Mouse (Mus musculus): Measurements from ENCODE around the gene Galnt10.

Galnt10 gene

DNA sequence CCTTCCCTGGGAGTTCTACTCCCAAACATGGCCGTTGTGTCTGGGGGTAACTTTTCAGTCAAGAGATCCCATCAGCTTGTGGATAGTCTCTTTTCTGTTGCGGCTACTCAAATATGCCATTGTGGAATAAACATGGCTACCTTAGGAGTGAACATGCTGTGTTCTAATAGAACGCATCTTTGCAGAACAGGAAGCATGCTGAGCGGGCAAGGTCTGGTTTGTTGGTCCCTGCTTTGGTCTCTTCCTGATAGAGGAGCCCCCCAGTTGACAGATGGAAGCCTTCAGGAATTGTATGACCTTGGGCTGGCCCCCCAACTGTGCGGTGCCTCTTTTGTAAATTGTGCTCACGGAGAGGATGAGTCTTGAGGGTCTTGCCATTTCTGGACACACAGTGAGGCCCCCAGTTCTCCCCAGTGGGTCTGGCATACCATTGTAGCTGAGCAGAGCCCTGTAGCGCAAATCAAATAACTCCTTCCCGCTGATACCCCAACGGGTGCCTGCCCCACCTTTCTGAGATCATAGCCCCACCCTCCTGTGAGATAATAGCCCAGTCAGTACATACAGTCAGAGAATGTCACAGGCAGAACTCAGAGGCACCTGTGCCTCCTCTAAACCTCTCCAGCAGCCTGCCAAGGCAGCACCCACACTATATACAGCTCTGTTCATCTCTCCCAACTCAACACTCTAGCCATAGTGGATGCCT lies 12.3 kb downstream of the Galnt10 start:
- no peak for DNase-seq (ENCODE audit: inconsistent age in 2 of 2, low spot score in 1 of 2)

GRCm38 (mm10) chr11:57658214-57658613 lies 13.0 kb downstream of the Galnt10 start:
- no peak for DNase-seq (ENCODE audit: inconsistent age in 2 of 2, low spot score in 1 of 2)

GRCm38 (mm10) chr11:57658751-57659150 lies 13.5 kb downstream of the Galnt10 start:
- no peak for DNase-seq (ENCODE audit: inconsistent age in 2 of 2, low spot score in 1 of 2)

- DNase-seq (ENCODE audit: inconsistent age in 2 of 2, low spot score in 1 of 2), result no peak
These were observed 14.9 kb downstream of the Galnt10 start for GRCm38 (mm10) chr11:57660156-57660555.

GRCm38 (mm10) chr11:57660814-57661213 lies 15.6 kb downstream of the Galnt10 start:
- peak in 1 of 2 experiments; percentile 53 for DNase-seq (ENCODE audit: inconsistent age in 2 of 2, low spot score in 1 of 2)

GRCm38 (mm10) chr11:57661492-57662229 lies 16.4 kb downstream of the Galnt10 start:
- DNase-seq (ENCODE audit: inconsistent age in 2 of 2, low spot score in 1 of 2), result no peak

DNA sequence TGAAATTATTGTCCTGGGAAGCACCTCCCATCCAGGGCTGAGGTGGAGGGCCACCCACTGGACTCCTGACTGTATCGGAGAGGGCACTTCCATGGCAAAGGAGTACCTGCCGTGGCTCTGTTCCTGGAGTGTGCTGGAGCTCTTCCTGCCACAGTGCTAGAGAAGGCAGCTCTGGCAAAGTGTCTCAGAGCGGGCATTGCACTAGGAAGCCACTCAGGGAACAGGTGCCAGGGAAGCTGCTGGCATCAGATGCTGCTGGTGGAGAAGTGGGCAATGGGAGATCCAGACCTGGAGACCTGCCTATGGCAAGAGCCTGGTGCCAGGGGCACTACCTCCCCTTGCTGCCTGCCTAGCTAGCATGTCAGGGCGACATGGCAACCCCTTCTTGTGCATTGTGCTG lies 17.0 kb downstream of the Galnt10 start:
- DNase-seq (ENCODE audit: inconsistent age in 2 of 2, low spot score in 1 of 2), result no peak

DNA sequence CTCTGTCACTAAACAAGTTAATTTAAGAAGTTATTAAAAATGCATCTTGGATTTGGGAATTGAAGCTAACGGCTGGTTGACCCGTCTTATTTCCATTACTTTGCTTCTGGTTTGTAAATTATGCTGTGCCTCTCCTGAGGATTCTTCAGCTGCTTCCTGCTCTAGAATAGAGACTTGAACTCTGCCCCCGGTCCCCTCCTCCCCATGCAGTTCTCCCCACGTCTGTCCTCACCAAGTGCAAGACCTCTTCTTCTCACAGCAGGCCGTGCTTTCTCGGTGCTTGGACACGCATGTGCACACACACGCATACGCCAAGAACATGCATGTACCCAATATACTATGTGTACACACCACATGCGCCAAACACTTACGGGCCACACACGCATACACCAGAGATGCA lies 18.0 kb downstream of the Galnt10 start:
- DNase-seq (ENCODE audit: inconsistent age in 2 of 2, low spot score in 1 of 2), result no peak

DNA sequence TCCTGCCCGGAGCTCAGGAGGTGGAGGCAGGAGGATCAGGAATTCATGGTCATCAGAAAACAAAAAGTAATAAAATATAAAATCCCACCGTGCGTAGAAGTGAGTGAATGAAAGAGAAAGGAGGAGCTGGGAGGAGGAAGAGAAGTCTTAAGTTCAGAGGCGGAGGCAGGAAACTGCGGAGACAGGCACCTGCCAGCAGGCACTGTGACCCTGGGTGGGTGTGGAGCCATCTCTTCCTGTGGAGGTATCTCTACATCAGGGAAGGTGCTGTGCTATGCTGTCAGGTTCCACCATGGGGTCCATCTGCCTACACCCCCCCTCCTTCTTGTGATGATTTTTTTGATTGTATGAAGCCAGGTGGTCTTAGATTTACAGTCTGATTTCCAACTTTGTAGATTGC lies 19.5 kb downstream of the Galnt10 start:
- DNase-seq (ENCODE audit: inconsistent age in 2 of 2, low spot score in 1 of 2), result no peak

- no peak for DNase-seq (ENCODE audit: inconsistent age in 2 of 2, low spot score in 1 of 2)
These were observed 23.0 kb downstream of the Galnt10 start for GRCm38 (mm10) chr11:57668271-57668670.

DNA sequence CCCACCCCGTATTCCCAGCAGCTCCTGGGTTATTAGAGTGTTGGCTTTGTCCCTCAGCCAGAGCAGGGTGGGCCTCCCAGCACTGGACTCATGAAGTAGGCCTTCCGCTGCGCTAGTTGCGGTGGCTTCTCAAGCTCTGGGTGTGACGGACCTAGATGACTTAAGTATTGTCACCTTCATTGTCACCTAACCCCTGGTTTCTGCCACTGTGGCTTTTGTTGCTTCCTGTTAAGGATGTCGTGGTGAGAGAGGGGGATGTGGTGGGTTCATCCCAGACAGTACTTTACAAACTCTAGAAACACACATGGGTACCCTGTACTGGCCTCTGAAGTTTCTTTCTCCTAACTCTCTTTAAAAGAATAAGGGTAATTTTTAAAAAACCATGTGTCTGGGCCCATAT lies 24.3 kb downstream of the Galnt10 start:
- DNase-seq (ENCODE audit: inconsistent age in 2 of 2, low spot score in 1 of 2), result no peak

DNA sequence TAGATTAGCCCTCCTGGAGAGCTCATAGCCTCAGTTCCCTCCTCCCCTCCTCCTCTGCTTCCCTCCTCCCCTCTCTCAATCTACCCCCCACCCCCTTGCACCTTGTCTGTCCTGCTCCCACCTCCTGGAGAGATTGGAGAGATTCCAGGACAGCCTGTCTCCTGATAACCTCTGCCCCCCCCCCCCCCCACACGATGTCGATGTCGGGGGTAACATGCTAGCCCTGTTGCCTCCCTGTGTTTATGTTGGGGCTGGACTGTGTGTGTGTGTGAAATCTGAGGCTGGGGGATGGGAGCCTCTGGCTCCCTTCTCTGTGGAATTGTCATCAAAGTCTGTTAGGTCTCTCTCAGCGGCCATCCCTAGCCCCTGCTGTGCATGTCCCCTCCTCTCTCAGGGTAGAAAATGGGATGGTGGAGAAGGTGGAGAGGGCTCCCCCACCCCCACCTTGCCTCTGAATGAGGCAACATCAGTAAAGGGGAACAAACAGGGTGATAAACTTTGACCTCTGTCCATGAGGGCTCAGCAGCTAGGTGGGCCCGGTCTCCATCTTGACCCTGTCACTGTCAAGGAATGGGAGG lies 26.0 kb downstream of the Galnt10 start:
- no peak for DNase-seq (ENCODE audit: inconsistent age in 2 of 2, low spot score in 1 of 2)

GRCm38 (mm10) chr11:57671797-57672196 lies 26.6 kb downstream of the Galnt10 start:
- DNase-seq (ENCODE audit: inconsistent age in 2 of 2, low spot score in 1 of 2), result no peak

DNA sequence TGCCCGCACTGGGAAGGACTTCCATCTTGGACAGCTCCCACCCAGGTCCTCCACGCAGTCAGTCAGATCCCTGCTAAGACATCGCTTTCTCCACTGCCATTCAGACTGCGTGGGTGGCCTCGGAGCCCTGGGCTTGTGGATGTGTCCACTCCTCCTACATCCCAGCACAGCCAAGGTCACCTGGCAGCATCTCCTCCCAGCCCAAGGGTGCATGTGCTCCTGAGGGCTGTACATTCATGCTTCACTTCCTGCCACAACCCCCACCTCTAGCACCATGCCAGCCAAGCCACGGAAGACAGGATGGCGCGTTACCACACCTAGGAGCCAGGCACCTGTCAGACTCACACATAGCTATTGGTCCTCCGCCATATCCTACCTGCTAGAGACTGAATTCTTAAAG lies 27.8 kb downstream of the Galnt10 start:
- DNase-seq (ENCODE audit: inconsistent age in 2 of 2, low spot score in 1 of 2), result peak in 1 of 2 experiments; percentile 80

GRCm38 (mm10) chr11:57673977-57674687 lies 28.9 kb downstream of the Galnt10 start:
- DNase-seq (ENCODE audit: inconsistent age in 2 of 2, low spot score in 1 of 2), result peak in 1 of 2 experiments; percentile 58

DNA sequence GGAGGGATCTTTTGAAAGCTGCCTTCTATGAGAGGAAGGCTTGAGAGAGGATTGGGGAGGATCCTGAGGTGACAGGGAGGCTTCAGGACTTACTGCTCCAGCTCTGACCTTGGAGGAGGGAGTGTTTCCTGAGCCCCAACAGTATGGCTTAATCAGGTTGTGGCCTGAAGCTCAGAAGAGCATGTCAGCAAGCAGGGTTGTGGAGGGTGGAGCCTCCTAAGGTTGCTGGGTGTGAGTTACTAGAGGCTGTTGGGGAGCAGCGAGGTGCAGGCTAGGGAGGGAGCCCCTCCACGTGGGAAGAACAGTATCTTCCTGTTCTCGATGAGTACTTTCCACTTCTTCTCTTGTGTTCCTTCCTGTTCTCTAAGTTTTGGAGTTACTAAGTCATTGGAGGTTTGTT lies 32.0 kb downstream of the Galnt10 start:
- peak in 1 of 2 experiments; percentile 42 for DNase-seq (ENCODE audit: inconsistent age in 2 of 2, low spot score in 1 of 2)

- DNase-seq (ENCODE audit: inconsistent age in 2 of 2, low spot score in 1 of 2), result no peak
These were observed 37.3 kb downstream of the Galnt10 start for GRCm38 (mm10) chr11:57682589-57682988.

DNA sequence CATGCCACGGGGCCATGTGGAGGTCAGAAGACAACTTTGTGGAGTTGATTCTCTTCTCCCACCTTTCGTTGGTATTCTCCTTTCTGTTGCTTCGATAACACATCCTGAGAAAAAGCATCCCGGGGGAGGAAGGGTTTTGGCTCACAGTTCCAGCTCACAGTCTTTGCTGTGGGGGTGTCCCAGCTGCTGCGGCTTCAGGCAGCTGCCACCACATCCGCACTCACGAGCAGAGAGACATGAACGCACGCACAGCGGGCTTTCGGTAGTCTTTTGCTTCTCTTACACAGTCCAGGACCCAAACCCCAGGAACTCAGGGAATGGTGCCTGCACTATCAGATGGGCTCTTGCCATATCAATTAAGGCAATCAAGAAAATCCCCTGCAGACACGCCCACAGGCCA lies 37.9 kb downstream of the Galnt10 start:
- no peak for DNase-seq (ENCODE audit: inconsistent age in 2 of 2, low spot score in 1 of 2)

- DNase-seq (ENCODE audit: inconsistent age in 2 of 2, low spot score in 1 of 2), result peak; percentile 46 to 79
These were observed 38.7 kb downstream of the Galnt10 start for GRCm38 (mm10) chr11:57683931-57684330.

- DNase-seq (ENCODE audit: inconsistent age in 2 of 2, low spot score in 1 of 2), result peak in 1 of 2 experiments; percentile 39
These were observed 39.6 kb downstream of the Galnt10 start for GRCm38 (mm10) chr11:57684891-57685290.

GRCm38 (mm10) chr11:57685689-57686454 lies 40.6 kb downstream of the Galnt10 start:
- no peak for DNase-seq (ENCODE audit: inconsistent age in 2 of 2, low spot score in 1 of 2)
